ENCODE assay signal across 8 mouse cellular contexts in genomic region chr6:124755831-124756595, GRCm38 (mm10). TPM values are rescaled to one million over a fixed set of nuclear protein-coding genes. Genes with fewer than 3 reads are reported as not detected.
DNase-seq lines count a peak whose midpoint lies in the region; ATAC-seq and TF ChIP-seq lines count a peak whose summit lies in the region.

TSS of gene Gm45234 (minus strand) at chr6:124756021.
TSS of gene Atn1 (minus strand) at chr6:124756524.

- no peaks in the 10 kb centered on the region for H3K27me3 ChIP-seq in hindbrain, embryonic 16.5 days (replicated peaks; ENCODE audit: control insufficient read depth, insufficient read depth, low read length)
- peaks cover 18% of the 10 kb centered on the region for H3K27me3 ChIP-seq in liver, embryonic 11.5 days (replicated peaks; ENCODE audit: control insufficient read depth, insufficient read depth, low read length)
- H3K27me3 ChIP-seq in midbrain, postnatal 0 days (ENCODE audit: insufficient read depth, low read length) = no peaks in the 10 kb centered on the region

- peaks cover 34% of the 10 kb centered on the region for H3K4me1 ChIP-seq in hindbrain, embryonic 16.5 days (ENCODE audit: control insufficient read depth, insufficient read depth, low read depth, low read length)
- peaks cover 37% of the 10 kb centered on the region for H3K4me1 ChIP-seq in liver, embryonic 11.5 days (replicated peaks; ENCODE audit: control insufficient read depth, insufficient read depth, low read length)
- peaks cover 29% of the 10 kb centered on the region for H3K4me1 ChIP-seq in midbrain, postnatal 0 days (ENCODE audit: insufficient read depth, low read length)

- under 1% methylated on average over 40 of the region's 100 CpGs for WGBS in hindbrain, embryonic 16.5 days
- 1% methylated on average over 67 of the region's 100 CpGs for WGBS in liver, embryonic 11.5 days
- WGBS in midbrain, postnatal 0 days = 1% methylated on average over 74 of the region's 100 CpGs

- ATAC-seq in hindbrain, embryonic 16.5 days = peak; percentile 50
- ATAC-seq in liver, embryonic 11.5 days (replicated peaks; ENCODE audit: low FRiP score) = peak; percentile 52
- ATAC-seq in midbrain, postnatal 0 days (ENCODE audit: low FRiP score) = peak; percentile 63

- peak within 1 kb of the TSS; percentile 99 for H3K27ac ChIP-seq in hindbrain, embryonic 16.5 days (ENCODE audit: low read depth, low read length)
- H3K27ac ChIP-seq in liver, embryonic 11.5 days (ENCODE audit: low read depth, low read length) = peak within 1 kb of the TSS; percentile 73
- peak within 1 kb of the TSS; percentile 97 for H3K27ac ChIP-seq in midbrain, postnatal 0 days (ENCODE audit: low read depth, low read length)

- H3K36me3 ChIP-seq in hindbrain, embryonic 16.5 days (ENCODE audit: control insufficient read depth, insufficient read depth, low read length) = no peaks in the 10 kb centered on the region
- H3K36me3 ChIP-seq in liver, embryonic 11.5 days (ENCODE audit: control insufficient read depth, insufficient read depth, low read length) = no peaks in the 10 kb centered on the region
- H3K36me3 ChIP-seq in midbrain, postnatal 0 days (ENCODE audit: insufficient read depth, low read length) = peaks cover 6% of the 10 kb centered on the region; the same call in 1 of the 2 replicates

- TF ChIP-seq CTCF in midbrain, postnatal 0 days (IDR thresholded peaks at IDR 0.05) = no peak

- no peaks in the 10 kb centered on the region for H3K9me3 ChIP-seq in hindbrain, embryonic 16.5 days (ENCODE audit: control insufficient read depth, low read length)
- H3K9me3 ChIP-seq in liver, embryonic 11.5 days (ENCODE audit: control insufficient read depth, low read length) = no peaks in the 10 kb centered on the region
- no peaks in the 10 kb centered on the region for H3K9me3 ChIP-seq in midbrain, postnatal 0 days (ENCODE audit: low read length)

- DNase-seq in 3T3-L1 (ENCODE audit: low read depth, low spot score) (peak; percentile 76), ES-CJ7 (ENCODE audit: low read depth, low spot score) (peak; percentile 78)
- DNase-seq in cerebellum, adult 8-10 months = peak; percentile 65
- peak; percentile 71 for DNase-seq in gastrocnemius, postnatal 10 days
- peak; percentile 76 for DNase-seq in liver, embryonic 11.5 days (ENCODE audit: low spot score)
- DNase-seq in midbrain, postnatal 0 days (ENCODE audit: low spot score) = peak; percentile 69
- no peak for DNase-seq in c-Kit-positive CD71-positive TER-119-positive erythroid progenitor cells, embryonic 14.5 days (ENCODE audit: low spot score)

- H3K9ac ChIP-seq in hindbrain, embryonic 16.5 days (ENCODE audit: low read depth, low read length) = peak within 1 kb of the TSS; percentile 97
- H3K9ac ChIP-seq in liver, embryonic 11.5 days (ENCODE audit: low read depth, low read length) = peak within 1 kb of the TSS; percentile 72
- peak within 1 kb of the TSS; percentile 98 for H3K9ac ChIP-seq in midbrain, postnatal 0 days (replicated peaks; ENCODE audit: low read length, poor library complexity, severe bottlenecking)

- peak within 1 kb of the TSS; percentile 80 for H3K4me2 ChIP-seq in hindbrain, embryonic 16.5 days (ENCODE audit: low read length)
- H3K4me2 ChIP-seq in liver, embryonic 11.5 days = peak within 1 kb of the TSS; percentile 68
- peak within 1 kb of the TSS; percentile 92 for H3K4me2 ChIP-seq in midbrain, postnatal 0 days (ENCODE audit: low read depth, low read length, poor library complexity, severe bottlenecking)

- peak within 1 kb of the TSS; percentile 80 for H3K4me3 ChIP-seq in hindbrain, embryonic 16.5 days (ENCODE audit: low read length)
- H3K4me3 ChIP-seq in liver, embryonic 11.5 days (ENCODE audit: low read depth, low read length) = peak within 1 kb of the TSS; percentile 68
- peak within 1 kb of the TSS; percentile 87 for H3K4me3 ChIP-seq in midbrain, postnatal 0 days (ENCODE audit: low read depth, low read length)

RNA-seq across cellular contexts. Expression of gene Gm45234, which starts in this region (rescaled TPM):
- total RNA-seq in gastrocnemius, postnatal 10 days (2021) = not detected
- not detected in 2 replicates for polyA plus RNA-seq in hindbrain, embryonic 16.5 days (2015; fragmentation: Nextera tagmentation; extraction: Ambion mirVana)
- 0.15 TPM in 1 of 2 replicates, not detected in the other for polyA plus RNA-seq in liver, embryonic 11.5 days (2014; fragmentation: Nextera tagmentation; extraction: Ambion mirVana)
- not detected in 2 replicates for total RNA-seq in midbrain, postnatal 0 days (2014; rRNA removed)
- polyA plus RNA-seq in midbrain, postnatal 0 days (2015; fragmentation: Nextera tagmentation; extraction: Ambion mirVana) = not detected in 2 replicates

RNA-seq across cellular contexts. Expression of gene Atn1, which starts in this region (rescaled TPM):
- total RNA-seq in gastrocnemius, postnatal 10 days (2021) = 10 to 100 TPM; 37.6 to 46.7 TPM
- 24.7 and 28.5 TPM in 2 replicates for polyA plus RNA-seq in hindbrain, embryonic 16.5 days (2015; fragmentation: Nextera tagmentation; extraction: Ambion mirVana)
- polyA plus RNA-seq in liver, embryonic 11.5 days (2014; fragmentation: Nextera tagmentation; extraction: Ambion mirVana) = 4.4 and 5.5 TPM in 2 replicates
- 30.7 and 38.0 TPM in 2 replicates for total RNA-seq in midbrain, postnatal 0 days (2014; rRNA removed)
- 25.5 and 30.4 TPM in 2 replicates for polyA plus RNA-seq in midbrain, postnatal 0 days (2015; fragmentation: Nextera tagmentation; extraction: Ambion mirVana)
